Mouse (Mus musculus) urinary bladder, postnatal 36 days (tissue): ENCODE measurements around the gene Casp3.

Experiments
- DNase-seq, 2 experiments: peaks; one replicate each; pipeline ENCODE4 v3.0.0; 2022; ENCODE audit warnings: low spot score in 2 of 2, mixed read lengths in 1 of 2

Gene Casp3

DNA sequence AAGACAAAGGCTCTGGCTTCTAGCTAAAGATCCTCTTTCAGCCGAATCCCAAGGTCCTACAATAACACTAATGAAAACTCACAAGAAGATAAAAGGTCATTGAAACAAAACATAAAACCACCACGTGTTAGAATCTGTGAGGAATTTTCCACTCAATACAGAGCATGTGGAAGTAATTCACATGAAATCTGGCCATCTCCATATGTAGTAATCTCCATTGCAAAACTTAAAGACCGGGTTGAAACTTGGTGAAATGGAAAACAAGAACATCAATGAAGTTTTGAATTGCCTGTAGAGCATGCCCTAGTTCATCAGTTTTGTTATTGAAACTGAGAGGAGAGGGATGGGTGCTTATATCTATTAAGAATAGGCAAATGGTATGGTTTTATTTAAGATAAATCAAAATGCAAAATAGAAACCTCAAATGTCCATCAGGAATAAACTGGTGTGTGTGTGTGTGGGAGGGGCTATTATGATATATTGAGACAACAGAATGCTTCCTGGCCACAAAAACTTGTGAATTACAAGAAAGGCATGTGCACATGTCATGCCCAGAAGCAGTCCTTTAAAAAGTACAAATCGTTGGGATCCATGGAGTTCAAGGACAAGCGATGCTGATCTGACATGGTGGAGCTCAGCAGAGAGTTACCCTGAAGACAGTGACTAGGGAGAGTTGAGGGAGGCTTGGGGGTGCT lies 63.7 kb downstream of the Casp3 start:
- DNase-seq, result no peak

DNA sequence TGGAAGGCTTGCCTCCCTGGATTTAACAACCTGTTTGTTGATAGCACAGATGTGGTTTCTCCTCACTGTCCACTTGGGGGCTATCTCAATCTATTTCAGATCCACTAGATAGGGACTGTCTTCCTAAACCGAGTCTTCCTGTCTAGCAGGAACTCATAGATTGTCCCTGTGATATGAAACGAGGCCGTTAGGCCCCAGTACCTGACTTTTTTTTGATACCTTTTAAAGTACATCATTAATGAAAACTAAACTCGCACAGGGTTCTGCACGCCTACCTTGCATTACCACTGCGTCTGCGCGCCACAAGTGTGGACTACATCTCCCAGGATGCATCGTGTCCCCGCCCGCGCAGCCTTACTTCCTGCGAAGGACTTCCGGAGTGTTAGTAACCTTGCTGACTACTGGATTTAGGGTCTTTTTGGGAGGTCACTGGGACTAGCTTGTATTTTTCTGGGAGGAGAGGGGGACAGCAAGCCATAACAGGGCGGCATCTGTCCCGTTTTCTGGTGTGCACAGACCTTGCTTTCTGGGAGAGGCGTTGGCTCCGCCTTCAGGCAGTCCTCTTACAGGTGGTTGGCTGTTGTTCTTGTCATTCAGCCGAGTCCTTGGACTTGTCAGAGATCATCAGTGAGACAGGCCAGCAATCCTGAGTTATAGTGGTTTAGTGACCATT lies 69.7 kb downstream of the Casp3 start:
- DNase-seq, result peak; percentile 91 to 92
